Mouse (Mus musculus) E14TG2a.4 (cell line): ENCODE results near the gene 4931428L18Rik.
"Not testable (repeated sequence)": the region's sequence is repeated elsewhere in the genome, so short reads cannot be mapped to it uniquely, and the experiment has no call there.

Experiments
- H3K27me3 ChIP-seq: 2 replicates; pipeline ENCODE4 v1.6.1; 2014; ENCODE audit warnings: low read length, control low read depth; ENCODE audit not compliant: insufficient read depth
- H3K36me3 ChIP-seq: 2 replicates; pipeline ENCODE4 v1.6.1; 2014; ENCODE audit warnings: low read length, control low read depth; ENCODE audit not compliant: insufficient read depth
- H3K4me1 ChIP-seq: replicated peaks from 2 replicates; pipeline ENCODE4 v1.6.1; 2014; ENCODE audit warnings: low read depth, low read length, control low read depth
- H3K4me3 ChIP-seq: replicated peaks from 2 replicates; pipeline ENCODE4 v1.5.1; 2014; ENCODE audit warnings: mild to moderate bottlenecking, low read length
- H3K9me3 ChIP-seq: 2 replicates; pipeline ENCODE4 v1.6.1; 2014; ENCODE audit warnings: low read length, control low read depth
- CTCF ChIP-seq: conservative IDR thresholded peaks from 2 replicates; pipeline ENCODE4 v1.5.1; 2014; ENCODE audit warnings: low read length
- NANOG ChIP-seq: IDR thresholded peaks from 2 replicates; pipeline ENCODE4 v1.6.1; 2014; ENCODE audit warnings: borderline replicate concordance, low read length, mixed read lengths
- POU5F1 ChIP-seq: IDR thresholded peaks from 2 replicates; pipeline ENCODE4 v1.6.1; 2014; ENCODE audit warnings: low read length, borderline replicate concordance

4931428L18Rik gene

DNA sequence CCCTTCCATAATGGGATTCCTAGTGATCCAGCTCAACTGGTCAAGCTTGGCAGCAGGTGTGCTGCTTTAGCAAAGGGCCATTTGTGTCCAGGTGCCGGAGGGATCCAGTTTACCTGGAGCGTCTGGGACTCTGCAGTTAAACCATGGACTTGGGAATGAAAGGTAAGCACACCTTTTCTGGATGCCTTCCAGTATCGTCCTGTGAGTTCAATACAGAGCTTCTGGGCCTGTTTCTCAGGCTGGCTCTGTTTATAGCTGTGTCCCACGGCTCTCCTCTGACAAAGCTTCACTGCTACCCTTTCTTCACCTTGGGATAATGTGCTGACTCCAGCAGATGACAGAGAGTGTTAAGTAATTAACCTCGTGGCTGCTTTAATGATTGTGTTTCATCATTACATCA, 205.1 kb downstream of the 4931428L18Rik start:
- Histone ChIP-seq H3K4me1 (0 out of 2 replicates have a peak, but pooled peaks cover 3% of the 10 kb centered on the region), H3K4me3 (no peak overlapping the region), H3K27me3 (no peaks in the 10 kb centered on the region), H3K36me3 (no peaks in the 10 kb centered on the region), H3K9me3 (0 out of 2 replicates have a peak, but pooled peaks cover 4% of the 10 kb centered on the region)
- TF ChIP-seq CTCF (no peak), POU5F1 (no peak), NANOG (no peak)

DNA sequence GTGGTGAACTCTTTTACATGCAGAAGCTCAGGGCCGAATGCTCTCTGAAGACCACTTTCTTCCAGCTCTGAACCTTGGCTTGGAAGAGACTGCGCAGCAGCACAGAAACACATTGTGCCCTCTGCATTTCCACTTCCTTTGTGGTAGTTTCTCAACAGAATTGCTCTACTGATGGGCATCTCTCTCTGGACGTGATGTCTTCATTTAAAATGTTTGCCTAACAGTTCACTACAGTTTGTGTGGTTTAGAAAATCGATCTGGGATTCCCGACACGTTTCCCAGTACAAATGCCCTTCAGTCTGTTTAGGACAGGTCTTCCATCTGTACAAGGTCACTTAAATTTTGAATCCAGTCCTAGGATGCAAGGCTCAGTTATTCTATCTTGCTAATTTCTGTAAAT, 206.4 kb downstream of the 4931428L18Rik start:
- H3K4me3 ChIP-seq: no peak overlapping the region
- 0 out of 2 replicates have a peak, but pooled peaks cover 3% of the 10 kb centered on the region for H3K4me1 ChIP-seq
- H3K9me3 ChIP-seq: no peaks in the 10 kb centered on the region
- TF ChIP-seq NANOG (no peak), POU5F1 (no peak), CTCF (no peak)
- no peaks in the 10 kb centered on the region for H3K36me3 ChIP-seq
- no peaks in the 10 kb centered on the region for H3K27me3 ChIP-seq

DNA sequence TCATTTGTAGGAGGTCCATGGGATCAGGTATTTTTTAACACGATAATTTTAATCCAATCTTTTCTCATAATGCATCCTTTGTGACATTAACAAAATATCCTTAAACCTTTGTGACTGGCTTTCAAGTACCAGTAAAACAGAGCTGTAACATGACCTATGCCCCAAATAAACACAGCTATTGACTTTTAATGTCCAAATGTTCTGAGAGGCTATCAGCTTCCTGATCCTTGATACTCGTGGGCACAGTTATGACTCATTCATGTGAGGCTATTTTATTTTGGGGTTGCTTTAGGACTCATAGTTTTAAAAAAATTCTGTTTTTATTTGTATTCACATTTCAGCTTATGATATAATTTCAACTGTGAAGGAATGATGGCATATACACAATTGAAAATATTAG, 207.2 kb downstream of the 4931428L18Rik start:
- Histone ChIP-seq H3K36me3 (no peaks in the 10 kb centered on the region), H3K27me3 (no peaks in the 10 kb centered on the region), H3K9me3 (no peaks in the 10 kb centered on the region), H3K4me3 (no peak overlapping the region), H3K4me1 (no peaks in the 10 kb centered on the region)
- TF ChIP-seq CTCF (no peak), NANOG (no peak), POU5F1 (no peak)

GRCm38 (mm10) chr1:30977868-30978267, 244.6 kb downstream of the 4931428L18Rik start, which contains the start of gene AC153137.1:
Gene AC153137.1 (minus strand): TSS chr1:30977968.
- H3K4me1 ChIP-seq: not testable (repeated sequence)

DNA sequence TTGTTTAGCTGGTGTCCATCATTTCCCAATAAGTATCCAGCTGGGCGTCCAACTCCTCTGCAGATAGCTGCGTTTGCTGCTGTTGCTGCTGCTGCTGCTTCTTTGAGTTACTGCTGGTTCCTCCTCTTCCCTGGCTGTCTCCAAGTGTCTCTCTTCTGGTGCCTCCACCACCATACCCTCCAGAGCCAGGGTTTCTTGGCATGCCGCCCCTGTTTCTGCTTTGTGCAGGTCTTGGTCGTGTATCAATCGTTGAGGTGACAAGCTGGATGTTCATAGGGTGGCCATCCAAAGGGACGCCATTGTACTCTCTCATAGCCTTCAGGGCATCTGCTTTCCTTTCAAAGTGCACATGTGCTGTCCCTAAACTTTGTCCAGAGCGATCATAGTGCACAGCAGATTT, 245.2 kb downstream of the 4931428L18Rik start:
- not testable (repeated sequence) for H3K9me3 ChIP-seq, H3K27me3 ChIP-seq, H3K4me1 ChIP-seq, H3K36me3 ChIP-seq, H3K4me3 ChIP-seq

More at GRCm38 (mm10) chr1:30977868-30978267, 244.6 kb downstream of the 4931428L18Rik start, which contains the start of gene AC153137.1:
- H3K36me3 ChIP-seq, H3K9me3 ChIP-seq, H3K27me3 ChIP-seq, H3K4me3 ChIP-seq: not testable (repeated sequence)

DNA sequence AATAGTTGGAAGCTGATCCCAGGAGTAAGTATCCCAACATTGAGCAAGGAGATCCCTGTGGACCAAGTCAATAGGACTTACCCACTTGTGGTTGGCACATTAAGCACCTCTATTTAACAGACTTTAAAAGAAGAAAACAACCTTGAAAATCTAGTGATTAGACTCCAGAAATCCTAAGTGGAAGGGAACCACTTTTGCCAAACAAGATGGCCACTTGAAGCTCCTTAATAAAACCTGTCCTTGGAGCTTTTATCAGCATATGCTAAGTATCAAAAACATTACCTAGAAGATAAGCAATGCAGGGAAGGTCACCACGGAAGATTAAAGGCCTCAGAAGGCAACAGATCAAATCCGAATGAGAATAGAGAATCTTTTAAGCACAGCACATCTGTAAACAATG, 270.7 kb downstream of the 4931428L18Rik start:
- peaks cover 3% of the 10 kb centered on the region for H3K36me3 ChIP-seq
- H3K4me3 ChIP-seq: no peak overlapping the region
- H3K4me1 ChIP-seq: peaks cover 22% of the 10 kb centered on the region
- TF ChIP-seq POU5F1 (no peak), NANOG (no peak), CTCF (no peak)
- no peaks in the 10 kb centered on the region for H3K27me3 ChIP-seq
- no peaks in the 10 kb centered on the region for H3K9me3 ChIP-seq

DNA sequence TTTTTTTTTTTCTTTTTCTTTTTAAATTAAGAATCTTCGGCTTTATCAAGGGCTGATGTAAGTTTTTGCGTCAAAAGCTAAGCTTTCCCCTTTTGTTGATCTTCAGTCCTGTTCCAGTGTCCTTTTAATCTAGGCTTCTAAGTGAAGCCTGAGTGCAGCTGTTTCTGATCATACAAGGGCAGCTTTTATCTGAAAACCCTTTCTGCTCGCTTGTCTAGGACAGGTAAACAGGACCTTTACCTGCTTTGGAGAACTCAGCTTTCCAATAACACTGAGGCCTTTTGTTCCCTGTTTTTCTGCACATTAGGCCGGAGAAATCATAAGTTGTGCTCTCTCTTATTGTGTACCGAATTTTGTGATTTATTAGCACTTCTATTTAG, 272.0 kb downstream of the 4931428L18Rik start:
- Histone ChIP-seq H3K4me3 (peak overlapping the region; percentile 90), H3K36me3 (peaks cover 12% of the 10 kb centered on the region), H3K9me3 (no peaks in the 10 kb centered on the region), H3K27me3 (no peaks in the 10 kb centered on the region), H3K4me1 (peaks cover 30% of the 10 kb centered on the region)
- TF ChIP-seq CTCF: no peak
- no peak for TF ChIP-seq POU5F1
- TF ChIP-seq NANOG: no peak

DNA sequence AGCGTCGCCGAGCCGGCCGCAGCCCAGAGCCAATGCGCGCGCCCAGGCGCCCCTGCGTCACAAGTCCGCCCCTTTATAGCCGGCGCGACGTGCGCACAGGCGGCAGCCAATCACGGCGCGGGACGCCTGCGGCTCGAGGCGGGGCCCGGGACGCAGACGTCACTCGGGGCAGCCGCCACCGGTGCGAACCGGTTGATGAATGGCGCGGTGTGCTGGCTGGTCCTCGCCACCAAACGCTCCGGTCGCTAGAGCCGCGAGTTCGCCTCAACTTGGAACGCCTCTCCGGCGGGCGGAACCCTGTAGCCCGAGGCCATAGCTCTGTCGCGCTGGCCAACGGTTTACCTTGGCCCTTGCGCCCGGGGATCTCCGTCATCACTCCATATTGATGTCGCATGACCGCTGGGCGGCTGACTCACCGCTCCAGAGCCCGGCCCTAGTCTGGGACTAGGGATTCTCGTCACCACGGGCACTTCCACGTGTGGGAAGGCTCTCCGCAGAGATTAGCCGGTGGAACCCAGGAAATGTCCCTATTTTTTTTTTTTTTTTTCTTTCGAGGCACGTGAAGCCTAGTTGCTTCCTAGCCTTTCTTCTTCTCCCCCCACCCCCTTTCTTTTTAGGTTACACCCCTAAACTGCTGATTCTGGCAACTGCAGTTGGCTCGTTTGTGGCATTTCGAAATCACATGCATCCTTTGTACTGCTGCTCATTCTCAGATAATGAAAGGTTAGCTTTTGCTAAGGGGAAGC, 272.6 kb downstream of the 4931428L18Rik start:
- Histone ChIP-seq H3K27me3 (no peaks in the 10 kb centered on the region), H3K9me3 (no peaks in the 10 kb centered on the region), H3K36me3 (peaks cover 17% of the 10 kb centered on the region), H3K4me3 (peak overlapping the region; percentile 90), H3K4me1 (peaks cover 35% of the 10 kb centered on the region)
- TF ChIP-seq CTCF (no peak), NANOG (no peak), POU5F1 (no peak)

DNA sequence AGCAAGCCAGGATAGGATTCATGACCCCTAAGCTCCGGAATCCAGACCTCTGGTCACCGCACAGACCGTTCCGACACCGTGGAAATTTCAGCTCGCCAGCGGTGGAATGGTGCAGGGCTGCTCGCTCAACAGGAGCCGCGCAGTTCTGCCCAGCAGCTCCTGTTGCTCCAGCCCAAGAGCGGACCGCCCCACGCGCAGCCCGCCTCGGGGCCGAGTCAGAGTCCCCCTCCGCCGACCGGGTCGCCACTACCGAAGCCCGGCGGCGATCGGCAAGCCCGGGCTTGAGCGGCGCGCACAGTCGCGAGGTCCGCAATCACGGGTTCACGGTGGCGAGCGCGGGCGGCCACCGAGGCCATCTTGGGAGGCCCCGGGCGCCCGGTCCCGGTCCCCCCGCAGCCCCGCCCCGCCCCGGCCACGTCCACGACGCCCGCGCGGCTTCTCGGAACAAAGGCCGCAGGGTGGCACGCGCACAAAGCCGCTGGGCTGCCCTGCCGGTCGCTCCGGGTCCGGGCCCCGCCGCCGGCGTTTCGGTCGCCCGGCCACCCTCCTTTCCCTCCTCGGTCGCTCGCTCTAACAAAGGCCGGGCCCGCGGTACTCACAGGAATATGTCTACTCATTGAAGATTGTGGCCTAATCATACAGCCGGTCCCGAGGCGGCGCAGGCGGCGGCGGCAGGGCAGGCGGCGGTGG, 273.4 kb downstream of the 4931428L18Rik start:
- TF ChIP-seq POU5F1 (no peak), CTCF (no peak), NANOG (no peak)
- Histone ChIP-seq H3K4me1 (peaks cover 35% of the 10 kb centered on the region), H3K27me3 (no peaks in the 10 kb centered on the region), H3K36me3 (peaks cover 25% of the 10 kb centered on the region), H3K9me3 (no peaks in the 10 kb centered on the region), H3K4me3 (peak overlapping the region; percentile 90)
